Mouse (Mus musculus) megakaryocyte, embryonic 14.5 days (primary cell): ENCODE results near the gene Bcar3.

Source experiments
- FLI1 ChIP-seq: IDR thresholded peaks from 2 replicates; pipeline ENCODE4 v1.6.1; 2012; ENCODE audit warnings: low read length, inconsistent platforms, mixed read lengths
- GATA1 ChIP-seq: IDR thresholded peaks from 3 replicates; pipeline ENCODE4 v1.6.1; 2012; ENCODE audit warnings: mixed read lengths, low read length, inconsistent platforms, borderline replicate concordance

DNA sequence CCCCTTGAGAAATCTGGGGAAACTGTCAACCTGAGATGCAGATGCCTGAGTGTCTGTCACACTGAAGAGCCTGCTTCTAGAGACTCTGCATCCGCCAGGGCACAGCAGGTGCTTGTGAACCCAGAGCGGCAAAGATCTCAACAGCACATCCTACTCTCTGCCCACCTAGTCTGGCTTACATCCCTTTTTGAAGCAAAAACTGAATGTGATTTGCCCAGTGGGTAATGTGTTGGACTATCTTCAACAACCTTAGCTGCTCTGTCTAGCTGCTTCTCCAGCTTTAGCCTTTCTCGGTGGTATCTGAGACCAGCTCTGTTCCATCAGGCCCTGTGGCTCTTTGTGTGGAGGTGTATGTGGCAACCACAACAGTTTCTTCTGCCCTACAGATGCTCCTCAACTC, 184.8 kb downstream of the Bcar3 start:
- TF ChIP-seq GATA1 (no peak), FLI1 (no peak)
